Mouse (Mus musculus) monocyte, adult 5-6 weeks (primary cell): ENCODE data around the gene 4930402H24Rik. TPM values are rescaled to one million over a fixed set of nuclear protein-coding genes. Genes with fewer than 3 reads are reported as not detected.
A peak's percentile ranks its signal among the peaks of the same experiment; 100 is the strongest.
"Not testable (repeated sequence)": the region's sequence is repeated elsewhere in the genome, so short reads cannot be mapped to it uniquely, and the experiment has no call there.

Source experiments
- ATAC-seq: fragments of 153-309, 156-312 bp; replicated peaks from 2 replicates; pipeline ENCODE4 v1.8.0; 2017; ENCODE audit warnings: mild to moderate bottlenecking; ENCODE audit not compliant: low TSS enrichment, insufficient number of reproducible peaks, severe bottlenecking, poor library complexity, low FRiP score
- total RNA-seq: library from RNA; stranded (forward); fragments of 200-1000, 200-491, 200-594 nt; gene quantifications from 3 replicates; pipeline ENCODE4 v1.2.3, GENCODE M21; 2017

Gene 4930402H24Rik
- total RNA-seq, 1 experiment from 2014 or later, result 34.0 TPM

DNA sequence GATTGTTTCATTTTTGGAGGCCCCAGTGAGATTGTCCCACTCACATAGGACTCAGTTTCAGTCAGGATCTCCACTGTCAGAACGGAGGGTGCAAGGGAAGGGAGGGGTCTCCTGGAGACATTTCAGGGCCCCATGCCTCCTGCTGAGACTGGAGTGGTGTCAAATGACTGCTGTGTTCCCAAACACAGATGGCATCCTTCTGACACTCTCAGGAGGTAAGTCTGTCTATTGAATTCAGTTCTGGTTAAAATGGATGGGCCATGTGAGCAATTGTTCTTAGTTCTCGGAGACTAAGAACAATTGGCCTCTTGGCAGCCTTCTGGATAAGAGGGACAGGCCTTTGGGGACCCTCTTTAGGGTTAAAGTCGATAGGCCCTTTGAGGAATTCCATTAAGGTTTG, 28.8 kb downstream of the 4930402H24Rik start:
- no peak for ATAC-seq

DNA sequence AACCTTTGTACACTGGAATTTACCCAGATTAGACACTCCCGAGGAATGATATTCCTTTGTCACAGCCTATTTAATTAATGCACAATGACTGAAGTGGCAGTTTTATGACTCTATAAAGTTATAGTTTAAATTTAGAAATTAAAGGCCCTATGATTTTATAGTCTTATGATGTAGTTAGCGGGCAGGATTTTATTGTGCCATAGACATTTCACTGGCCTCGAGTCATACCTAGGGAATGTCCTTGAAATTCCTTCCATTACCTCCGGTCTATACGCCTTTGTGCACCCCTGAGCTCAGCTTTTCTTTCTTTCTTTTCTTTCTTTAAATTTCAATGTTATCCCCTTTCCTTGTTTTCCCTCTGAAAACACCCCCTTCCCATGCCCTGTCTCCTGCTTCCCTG, 35.3 kb downstream of the 4930402H24Rik start:
- ATAC-seq, result no peak

DNA sequence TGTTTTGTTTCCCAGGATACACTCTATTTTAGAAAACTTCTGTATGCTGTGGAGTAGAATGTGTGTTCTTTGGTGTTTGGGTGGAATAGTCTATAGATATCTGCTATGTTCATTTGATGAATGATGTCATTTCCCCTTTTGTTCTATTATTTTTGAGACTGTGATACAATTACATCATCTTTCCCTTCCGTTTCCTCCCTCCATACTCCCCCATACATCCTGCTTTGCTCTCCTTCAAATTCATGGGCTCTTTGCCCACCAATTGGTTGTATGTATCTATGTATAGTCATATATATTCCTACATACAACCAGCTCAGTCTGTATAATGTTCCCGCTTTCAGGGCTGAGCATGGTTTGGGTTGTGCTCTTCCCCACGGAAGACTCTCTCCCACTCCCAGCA, 44.1 kb downstream of the 4930402H24Rik start:
- ATAC-seq, result no peak

DNA sequence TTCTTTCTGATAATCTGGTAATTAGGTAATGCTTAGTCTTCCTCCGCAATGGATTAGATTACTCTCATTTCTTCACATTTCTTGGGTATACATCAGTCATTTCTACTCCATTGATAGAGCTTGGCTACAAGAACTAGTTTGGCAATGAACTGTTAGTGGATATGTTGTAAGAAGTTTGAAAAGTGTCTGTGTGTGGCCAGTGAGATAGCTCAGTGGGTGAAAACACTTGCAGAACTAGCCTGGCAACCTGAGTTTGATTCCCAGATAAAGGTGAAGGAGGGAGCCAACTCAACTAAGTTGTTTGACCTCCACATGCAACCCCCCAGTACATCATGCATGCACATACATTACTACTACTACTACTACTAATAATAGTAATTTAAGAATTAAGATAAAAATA, 53.2 kb downstream of the 4930402H24Rik start:
- no peak for ATAC-seq

DNA sequence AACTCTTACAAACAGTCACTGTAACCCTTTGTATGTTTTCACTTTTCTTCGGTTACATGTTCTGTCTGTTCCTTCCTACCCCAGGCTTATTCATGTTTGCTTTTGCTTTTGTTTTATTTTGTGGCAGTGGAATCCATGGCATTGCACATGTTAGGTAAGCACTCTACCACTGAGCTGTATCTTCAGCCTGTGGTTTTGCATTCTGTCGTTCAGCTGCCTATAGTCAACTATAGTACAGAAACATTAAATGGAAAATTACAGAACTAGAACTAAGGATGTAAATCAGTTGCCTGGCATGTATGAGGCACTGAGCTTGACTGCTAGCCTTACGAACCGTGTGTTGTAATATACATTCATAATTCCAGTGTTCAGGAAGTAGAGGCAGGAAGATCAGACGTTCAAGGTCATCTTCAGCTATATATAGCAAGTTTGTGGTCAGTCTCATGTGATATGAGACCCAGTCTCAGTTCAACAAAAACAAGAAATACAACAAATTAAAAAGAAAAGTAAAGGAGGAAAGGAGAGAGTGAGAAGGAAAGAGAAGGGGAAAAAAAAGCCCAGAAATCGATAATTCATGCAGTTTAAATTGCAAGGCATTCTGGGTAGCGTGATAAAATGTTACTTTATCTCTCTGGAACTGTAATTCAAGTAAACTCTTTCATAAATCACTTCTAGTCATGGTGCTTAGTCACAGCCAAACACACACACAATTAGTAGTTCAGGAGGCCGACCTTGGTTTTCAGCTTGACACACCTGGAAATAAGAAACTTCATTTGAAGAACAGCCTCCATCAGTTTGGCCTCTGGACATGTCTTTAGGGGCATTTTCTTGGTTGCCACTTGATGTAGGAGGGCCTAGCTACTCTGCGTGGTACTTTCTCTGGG, 54.6 kb downstream of the 4930402H24Rik start:
- no peak for ATAC-seq

DNA sequence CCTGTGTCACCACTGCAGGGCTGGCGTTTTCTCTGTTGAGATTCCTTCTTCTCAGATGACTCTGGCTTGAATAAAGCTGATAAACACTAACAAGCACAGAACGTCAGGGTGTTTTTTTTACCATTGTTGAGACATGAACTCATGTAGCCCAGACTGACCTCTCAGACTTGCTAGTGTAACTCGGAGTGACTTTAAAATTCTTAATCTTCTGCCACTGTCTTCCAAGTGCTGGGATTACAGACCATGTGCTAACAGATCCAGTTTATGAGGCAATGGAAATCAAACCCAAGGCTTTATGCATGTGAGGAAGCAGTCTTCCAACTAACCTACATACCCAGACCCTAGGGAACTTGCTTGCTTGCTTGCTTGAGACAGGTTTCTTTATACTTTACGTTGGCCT, 56.5 kb downstream of the 4930402H24Rik start:
- no peak for ATAC-seq

DNA sequence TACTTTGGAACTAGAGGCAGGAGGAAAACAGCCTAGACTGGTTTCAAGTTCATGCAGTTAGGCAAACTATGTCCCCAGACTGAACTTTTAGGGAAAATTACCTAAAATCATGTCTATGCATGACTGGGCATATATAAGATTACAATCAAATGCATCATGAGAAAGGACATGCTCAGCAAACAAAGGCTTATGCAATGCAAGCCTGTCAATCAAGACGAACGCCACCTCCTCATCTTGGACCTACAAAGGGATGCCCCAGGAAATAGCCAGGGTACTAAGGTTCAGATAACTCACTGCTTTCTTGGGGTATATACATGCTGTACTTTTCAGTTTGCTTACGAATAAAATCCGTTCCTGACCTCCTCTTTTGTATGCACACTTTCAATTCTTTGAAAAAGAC, 57.9 kb downstream of the 4930402H24Rik start:
- no peak for ATAC-seq

DNA sequence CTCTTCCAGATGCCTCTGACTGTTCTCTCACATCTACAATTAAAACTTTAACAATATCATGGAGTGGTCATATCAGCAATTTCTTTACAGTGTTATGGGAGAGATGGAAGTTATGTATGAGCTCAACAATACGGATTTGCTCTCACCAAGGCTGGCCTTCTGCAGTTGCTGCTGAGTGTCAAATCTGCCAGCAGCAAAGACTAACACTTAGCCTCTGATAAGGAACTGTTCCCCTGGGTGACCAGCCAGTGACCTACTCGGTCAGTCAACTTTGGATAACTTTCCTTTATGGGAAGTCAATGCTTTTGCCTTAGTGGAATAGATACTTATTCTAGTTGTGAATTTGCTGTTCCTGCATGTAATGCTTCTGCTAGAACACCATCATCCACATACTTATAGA, 62.6 kb downstream of the 4930402H24Rik start:
- no peak for ATAC-seq

DNA sequence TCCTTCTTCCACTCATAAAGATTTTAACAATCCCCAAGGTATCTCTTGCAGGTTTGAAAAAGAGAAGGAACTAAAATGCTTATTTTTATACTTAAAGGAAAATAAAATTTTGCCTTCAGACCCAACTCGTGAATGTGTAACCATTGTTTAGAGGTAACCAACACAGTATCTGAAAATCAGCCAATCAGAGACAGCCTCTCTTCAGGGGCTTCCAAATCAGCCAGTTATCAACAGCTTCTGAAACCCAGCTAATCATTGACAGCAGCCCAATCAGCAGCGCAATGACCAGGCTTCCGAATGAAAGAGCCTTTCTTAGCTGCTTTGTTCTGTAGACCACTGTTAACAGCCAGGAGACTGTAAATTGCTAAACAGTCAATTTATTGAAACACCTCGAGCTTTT, 65.4 kb downstream of the 4930402H24Rik start:
- no peak for ATAC-seq

DNA sequence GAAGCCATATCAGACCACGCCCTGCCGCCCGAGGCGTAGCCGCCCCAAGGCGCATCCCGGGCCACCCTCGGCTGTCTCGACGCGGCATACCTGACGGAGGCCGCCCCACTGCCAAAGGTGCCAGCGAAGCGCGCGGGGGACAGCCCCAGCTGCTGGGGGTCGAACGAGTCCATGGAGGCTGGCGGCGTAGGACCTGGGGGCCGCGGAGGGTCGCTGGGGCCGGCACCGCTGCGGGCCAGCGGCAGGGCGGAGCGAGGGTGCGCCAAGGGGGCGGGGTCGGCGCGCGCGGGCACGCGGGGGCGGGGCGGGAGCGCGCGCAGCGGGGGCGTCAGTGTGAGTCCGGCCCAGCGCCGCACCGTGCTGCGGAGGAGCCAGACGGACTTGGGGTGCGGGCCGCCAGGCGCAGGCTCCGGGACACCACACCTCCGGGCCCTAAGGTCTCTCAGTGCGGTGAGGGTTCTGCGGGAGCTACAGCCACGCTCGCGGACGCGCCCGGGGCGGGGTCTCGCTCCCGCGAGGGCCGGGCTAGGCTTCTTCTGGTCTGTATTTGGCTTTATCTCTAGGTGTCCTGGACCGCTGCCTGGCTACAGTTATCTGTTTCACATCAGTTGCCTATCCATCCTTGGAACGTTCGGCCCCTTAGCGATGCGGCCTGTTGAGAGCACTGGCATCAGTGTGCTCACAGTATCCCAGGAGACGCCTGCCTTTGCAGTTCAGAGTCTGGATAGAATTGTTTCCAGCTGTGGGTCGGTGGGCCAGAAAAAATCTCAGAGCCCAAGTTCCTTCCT, 66.1 kb downstream of the 4930402H24Rik start:
- peak; percentile 57; the same call in 1 of the 2 replicates for ATAC-seq

DNA sequence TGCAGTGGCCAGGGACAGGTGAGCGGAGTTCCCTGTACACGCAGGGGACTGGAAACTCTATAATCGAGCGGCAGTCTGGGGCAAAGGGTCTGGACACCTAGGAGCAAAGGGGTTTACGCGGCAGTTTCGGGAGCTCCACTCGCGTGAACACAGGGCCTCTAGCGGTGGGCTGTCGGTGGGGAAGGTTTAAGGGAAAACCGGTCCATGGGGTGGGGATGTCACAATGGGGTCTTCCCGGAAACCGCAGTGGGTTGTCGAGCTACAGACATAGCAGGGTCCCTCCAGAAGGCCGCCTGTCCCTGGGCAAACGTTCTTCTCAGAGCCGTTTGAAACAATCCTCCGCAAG, 66.7 kb downstream of the 4930402H24Rik start:
- peak; percentile 41; the same call in 1 of the 2 replicates for ATAC-seq

DNA sequence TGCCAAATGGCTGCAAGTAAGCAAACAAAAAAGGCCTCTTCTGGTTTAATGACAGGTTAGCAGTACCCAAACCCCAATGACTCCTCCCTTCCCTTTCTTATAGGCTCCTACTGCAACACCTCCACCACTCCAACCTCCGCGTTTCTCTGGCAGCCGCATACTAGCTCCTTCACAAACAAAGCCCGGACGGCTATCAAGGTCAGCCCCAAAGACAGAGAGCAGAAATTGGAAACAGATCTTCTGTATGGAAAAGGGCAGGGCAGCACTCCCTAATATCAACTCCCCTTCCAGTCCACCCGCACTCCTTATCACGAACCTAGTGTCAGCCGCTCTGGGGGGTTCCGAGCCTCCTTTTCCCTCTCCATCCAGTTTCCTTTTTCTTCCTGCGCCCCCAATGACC, 67.1 kb downstream of the 4930402H24Rik start:
- no peak for ATAC-seq

DNA sequence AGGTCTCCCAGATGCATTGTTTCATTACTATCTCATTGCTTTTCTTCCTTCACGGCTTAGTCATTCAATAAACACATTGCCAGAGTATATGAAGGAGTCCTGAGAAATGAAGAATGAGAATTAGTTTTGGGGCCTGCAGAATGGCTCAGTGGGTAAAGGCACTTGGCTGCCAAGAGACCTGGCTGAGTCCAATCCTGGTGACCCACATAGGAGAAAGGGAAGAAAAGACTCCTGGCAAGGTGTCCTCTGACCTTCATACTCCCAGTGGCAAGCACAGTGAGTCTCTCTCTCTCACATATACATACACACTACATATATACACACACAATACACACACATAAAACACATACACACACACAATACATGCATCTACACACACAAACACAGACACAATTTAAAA, 68.1 kb downstream of the 4930402H24Rik start:
- ATAC-seq, result no peak

DNA sequence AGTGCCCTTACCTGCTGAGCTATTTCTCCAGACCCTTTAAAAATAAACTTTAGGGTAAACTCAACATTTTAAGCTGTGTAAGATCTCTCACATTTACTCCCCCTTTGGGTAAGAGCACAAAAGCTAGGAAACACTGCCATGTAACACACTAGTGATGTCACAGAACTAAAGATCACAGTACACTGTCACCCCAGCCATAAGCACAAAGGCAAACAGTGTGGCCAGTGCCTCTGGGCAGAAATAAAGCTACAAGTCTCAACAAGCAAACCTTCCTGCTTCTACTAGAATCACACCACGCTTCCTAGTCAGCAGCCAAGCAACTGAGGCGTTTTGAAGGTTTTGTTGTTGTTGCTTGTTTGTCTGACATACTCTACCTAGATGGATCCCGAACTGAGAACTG, 72.5 kb downstream of the 4930402H24Rik start:
- ATAC-seq, result no peak

DNA sequence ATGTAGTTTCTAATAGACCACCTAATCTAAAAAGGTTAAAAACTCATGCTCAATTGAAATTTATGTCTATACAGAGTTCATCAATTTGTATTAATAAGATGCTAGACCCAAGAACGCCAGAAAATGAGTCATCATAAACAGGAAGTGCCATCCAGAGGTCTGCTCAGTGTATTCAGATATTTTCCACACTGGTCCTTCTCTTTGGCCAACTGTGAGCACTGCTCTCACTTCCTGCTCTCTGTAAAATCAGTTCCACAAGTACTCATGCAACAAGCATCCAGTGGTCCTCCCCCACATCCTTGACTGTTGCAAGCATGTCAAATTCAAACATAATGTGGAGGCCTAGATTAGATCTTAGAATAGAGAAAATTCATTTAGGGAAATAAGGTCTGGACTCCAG, 73.6 kb downstream of the 4930402H24Rik start:
- ATAC-seq, result peak; percentile 43; the same call in 1 of the 2 replicates

DNA sequence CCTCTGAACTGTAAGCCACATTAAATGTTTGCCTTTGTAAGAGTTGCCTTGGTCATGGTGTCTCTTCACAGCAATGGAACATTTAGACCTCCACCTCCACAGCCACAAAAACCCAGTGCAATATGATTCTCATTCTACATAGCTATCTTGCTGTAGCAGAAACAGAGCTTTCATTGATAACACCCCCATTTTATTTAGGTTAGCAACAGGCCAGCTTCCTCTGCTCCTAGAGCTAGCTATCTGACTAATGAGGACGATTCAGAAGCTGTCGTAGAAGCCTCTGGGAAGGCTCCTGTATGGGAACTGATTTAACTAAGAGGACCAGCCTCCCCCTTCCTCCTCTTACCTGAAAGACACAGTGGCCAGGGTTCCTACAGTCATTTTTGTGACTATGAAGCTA, 74.2 kb downstream of the 4930402H24Rik start:
- no peak for ATAC-seq

DNA sequence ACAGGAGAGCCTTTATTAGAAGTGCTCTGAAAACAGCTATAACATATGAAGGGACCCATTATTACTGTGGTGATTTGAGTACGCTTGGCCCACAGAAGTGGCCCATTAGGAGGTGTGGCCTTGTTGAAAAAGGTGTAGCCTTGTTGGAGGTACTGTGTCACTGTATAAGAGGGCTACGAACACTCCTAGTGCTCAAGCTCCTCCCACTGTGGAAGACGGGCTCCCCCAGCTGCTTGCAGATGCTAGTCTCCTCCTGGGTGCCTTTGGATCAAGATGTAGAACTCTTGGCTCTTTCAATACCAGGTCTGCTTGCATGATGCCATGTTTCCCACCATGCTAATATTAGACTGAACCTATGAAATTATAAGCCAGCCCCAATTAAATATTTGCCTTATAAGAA, 76.0 kb downstream of the 4930402H24Rik start:
- no peak for ATAC-seq

DNA sequence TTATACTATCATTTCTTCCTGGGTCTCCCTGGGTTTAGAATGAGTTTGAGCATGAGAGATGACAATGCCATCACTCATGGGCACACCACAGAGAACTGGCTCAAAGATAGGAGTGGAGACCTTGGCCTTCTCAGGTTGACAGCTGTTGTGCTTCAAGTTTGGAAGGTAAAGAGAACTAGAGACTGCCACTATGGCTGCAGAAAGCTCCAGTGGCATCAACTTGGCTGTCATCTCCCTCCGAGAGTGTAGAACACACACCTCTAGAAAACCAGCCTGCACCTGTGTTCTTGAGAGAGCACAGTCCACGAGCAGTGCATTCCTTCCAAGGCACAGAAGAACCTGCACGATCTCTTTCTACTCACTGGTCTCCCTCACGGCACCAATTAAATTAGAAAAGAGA, 76.7 kb downstream of the 4930402H24Rik start:
- no peak for ATAC-seq

DNA sequence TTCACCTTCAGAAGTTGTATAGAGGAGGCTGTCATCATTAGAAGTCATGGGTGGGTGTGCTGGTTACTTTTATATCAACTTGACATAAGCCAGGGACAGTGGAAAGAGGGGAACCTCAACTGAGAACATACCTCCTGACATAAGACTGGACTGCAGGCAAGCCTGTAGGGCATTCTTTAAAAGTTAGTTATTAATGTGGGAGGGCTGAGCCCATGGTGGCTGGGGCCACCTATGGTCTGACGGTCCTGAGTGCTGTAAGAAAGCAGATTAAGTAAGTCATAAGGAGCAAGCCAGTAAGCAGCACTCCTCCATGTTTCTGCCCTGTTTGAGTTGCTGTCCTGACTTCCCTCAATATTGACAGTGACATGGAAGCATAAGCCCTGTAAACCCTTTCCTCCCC, 77.5 kb downstream of the 4930402H24Rik start:
- ATAC-seq, result no peak

DNA sequence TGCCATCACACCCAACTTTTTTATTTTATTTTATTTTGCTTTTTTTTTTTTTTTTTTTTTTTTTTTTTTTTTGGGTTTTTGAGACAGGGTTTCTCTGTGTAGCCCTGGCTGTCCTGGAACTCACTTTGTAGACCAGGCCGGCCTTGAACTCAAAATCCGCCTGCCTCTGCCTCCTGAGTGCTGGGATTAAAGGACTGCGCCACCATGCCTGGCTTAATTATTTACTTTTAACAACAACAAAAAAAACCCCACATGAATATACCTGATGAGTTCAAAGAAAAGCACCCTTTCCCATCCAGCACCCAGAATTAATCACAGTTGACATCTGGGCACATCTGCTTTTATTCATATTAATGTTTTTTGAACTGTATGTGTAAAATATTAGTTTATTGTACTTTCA, 78.1 kb downstream of the 4930402H24Rik start:
- not testable (repeated sequence) for ATAC-seq
